Mouse (Mus musculus) ES-E14 (cell line): ENCODE results near the gene Mad1l1. TPM values are rescaled to one million over a fixed set of nuclear protein-coding genes. Genes with fewer than 3 reads are reported as not detected.

ENCODE experiments used
- DNase-seq: peaks from one replicate; pipeline ENCODE4 v3.0.0-alpha.2; 2013; ENCODE audit warnings: low read depth, low spot score
- H3K27ac ChIP-seq: 2 replicates; pipeline ENCODE4 v1.5.1; 2012; ENCODE audit warnings: low read depth, mild to moderate bottlenecking, low read length, moderate library complexity, mixed read lengths; ENCODE audit not compliant: poor library complexity, insufficient read depth, severe bottlenecking
- H3K36me3 ChIP-seq: 2 replicates; pipeline ENCODE4 v1.6.1; 2012; ENCODE audit warnings: mild to moderate bottlenecking, low read length, moderate library complexity, mixed read lengths; ENCODE audit not compliant: control insufficient read depth, poor library complexity, insufficient read depth, severe bottlenecking
- H3K4me1 ChIP-seq, 2 experiments: fragments of 150-350 bp in 1 of 2; sonication (generic) in 1 of 2; 2 replicates each; pipeline ENCODE4 v1.6.1; 2012; ENCODE audit warnings: low read length in 2 of 2, mild to moderate bottlenecking in 1 of 2, mixed read lengths in 1 of 2; ENCODE audit not compliant: control insufficient read depth in 2 of 2, insufficient read depth in 2 of 2, poor library complexity in 1 of 2
- H3K4me3 ChIP-seq, 2 experiments: fragments of 150-350 bp in 1 of 2; sonication (generic) in 1 of 2; 2 replicates each; pipeline ENCODE4 v1.5.1; 2012; ENCODE audit warnings: low read length in 2 of 2, low read depth in 1 of 2, mild to moderate bottlenecking in 1 of 2, mixed read lengths in 1 of 2; ENCODE audit not compliant: insufficient read depth in 1 of 2, poor library complexity in 1 of 2, severe bottlenecking in 1 of 2
- H3K9ac ChIP-seq: 2 replicates; pipeline ENCODE4 v1.6.1; 2012; ENCODE audit warnings: low read depth, mild to moderate bottlenecking, low read length, mixed read lengths; ENCODE audit not compliant: poor library complexity, insufficient read depth, severe bottlenecking
- H3K9me3 ChIP-seq: fragments of 150-350 bp; sonication (generic); 2 replicates; pipeline ENCODE4 v1.6.1; 2012; ENCODE audit warnings: low read depth, mild to moderate bottlenecking, low read length; ENCODE audit not compliant: control insufficient read depth, insufficient read depth
- CHD2 ChIP-seq: IDR thresholded peaks from 2 replicates; pipeline ENCODE4 v1.6.1; 2014; ENCODE audit warnings: mild to moderate bottlenecking, low read depth, low read length, inconsistent platforms
- HCFC1 ChIP-seq: IDR thresholded peaks from 2 replicates; pipeline ENCODE4 v1.6.1; 2012; ENCODE audit warnings: low read length, inconsistent platforms, borderline replicate concordance; ENCODE audit not compliant: insufficient read depth
- MAFK ChIP-seq: IDR thresholded peaks from 2 replicates; pipeline ENCODE4 v1.6.1; 2014; ENCODE audit warnings: mild to moderate bottlenecking, low read depth, low read length, inconsistent platforms; ENCODE audit not compliant: insufficient read depth
- ZC3H11A ChIP-seq: IDR thresholded peaks from 2 replicates; pipeline ENCODE4 v1.6.1; 2012; ENCODE audit warnings: low read depth, mild to moderate bottlenecking, inconsistent platforms, low read length, borderline replicate concordance
- ZNF384 ChIP-seq: IDR thresholded peaks from 2 replicates; pipeline ENCODE4 v1.6.1; 2012; ENCODE audit warnings: low read depth, low read length, inconsistent platforms
- in situ Hi-C, 2 experiments: fragments of 600-800 bp; cut with MboI; formaldehyde crosslinking; loops; one replicate each; pipeline ENCODE4 v1.15.1; 2025; ENCODE audit warnings: low sequenced_read_pairs in 2 of 2, inconsistent platforms in 1 of 2; ENCODE audit not compliant: unreplicated experiment in 2 of 2
- total RNA-seq: library from RNA; depleted of rRNA; stranded (reverse); fragments of 300-350 nt; gene quantifications from 2 replicates; pipeline ENCODE4 v1.2.3, GENCODE M21; 2012

Gene Mad1l1
- total RNA-seq, 1 experiment = 47.2 TPM

GRCm38 (mm10) chr5:140263754-140264749 lies 57.3 kb downstream of the Mad1l1 start:
- TF ChIP-seq ZNF384 (no peak), MAFK (no peak), HCFC1 (no peak), CHD2 (no peak), ZC3H11A (no peak)
- H3K4me3 ChIP-seq = no peak overlapping the region
- H3K9me3 ChIP-seq = no peaks in the 10 kb centered on the region
- H3K36me3 ChIP-seq = peaks cover 14% of the 10 kb centered on the region
- DNase-seq = no peak
- no peak overlapping the region for H3K27ac ChIP-seq
- H3K9ac ChIP-seq = no peak overlapping the region
- H3K4me1 ChIP-seq = no peaks in the 10 kb centered on the region
- in situ Hi-C loops = no loop called here

- DNase-seq = no peak
- no peak overlapping the region for H3K4me3 ChIP-seq
- H3K4me1 ChIP-seq = no peaks in the 10 kb centered on the region
- no peak overlapping the region for H3K9ac ChIP-seq
- no peak overlapping the region for H3K27ac ChIP-seq
- TF ChIP-seq ZNF384 (no peak), HCFC1 (no peak), CHD2 (no peak), MAFK (no peak), ZC3H11A (no peak)
- peaks cover 13% of the 10 kb centered on the region for H3K36me3 ChIP-seq
- in situ Hi-C loops = no loop called here
- H3K9me3 ChIP-seq = no peaks in the 10 kb centered on the region
These were observed 59.0 kb downstream of the Mad1l1 start for GRCm38 (mm10) chr5:140262401-140262800.

GRCm38 (mm10) chr5:140261313-140261712 lies 60.0 kb downstream of the Mad1l1 start:
- no peak overlapping the region for H3K27ac ChIP-seq
- in situ Hi-C loops = no loop called here
- no peak overlapping the region for H3K9ac ChIP-seq
- no peak overlapping the region for H3K4me3 ChIP-seq
- TF ChIP-seq HCFC1 (no peak), ZC3H11A (no peak), CHD2 (no peak), ZNF384 (no peak), MAFK (no peak)
- H3K9me3 ChIP-seq = no peaks in the 10 kb centered on the region
- H3K36me3 ChIP-seq = peaks cover 16% of the 10 kb centered on the region
- no peaks in the 10 kb centered on the region for H3K4me1 ChIP-seq
- DNase-seq = no peak

- Histone ChIP-seq H3K4me3 (no peak overlapping the region), H3K27ac (no peak overlapping the region), H3K9ac (no peak overlapping the region), H3K4me1 (no peaks in the 10 kb centered on the region), H3K36me3 (peaks cover 14% of the 10 kb centered on the region), H3K9me3 (no peaks in the 10 kb centered on the region)
- TF ChIP-seq MAFK (no peak), HCFC1 (no peak), ZC3H11A (no peak), ZNF384 (no peak), CHD2 (no peak)
- in situ Hi-C loops = no loop called here
- DNase-seq = no peak
These were observed 62.7 kb downstream of the Mad1l1 start for GRCm38 (mm10) chr5:140258633-140259032.
